In the genomic region with DNA sequence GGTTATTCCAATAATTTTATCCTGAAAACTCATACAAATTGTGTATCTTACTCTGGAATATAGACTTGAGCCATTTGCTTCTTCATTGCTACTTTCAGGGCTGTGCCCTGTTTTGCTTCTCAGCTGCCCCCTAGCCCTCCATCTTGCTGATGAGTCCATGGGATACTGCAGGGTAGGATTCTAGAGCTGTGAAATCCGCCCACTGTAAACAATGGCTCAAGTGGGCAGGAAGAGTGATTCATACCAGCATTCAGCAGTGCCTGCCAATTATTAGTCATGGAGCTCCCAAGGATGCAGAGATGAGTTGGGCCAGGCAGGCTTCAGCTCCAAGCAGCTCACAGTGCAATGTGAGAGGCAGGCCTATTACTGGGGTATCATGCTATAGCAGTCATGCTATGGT, we compare ENCODE assay signal across 15 mouse cellular contexts.
DNase-seq lines count a peak whose midpoint lies in the region; ATAC-seq and TF ChIP-seq lines count a peak whose summit lies in the region.
"Had no signal": no experiment of that assay in that cellular context is flagged by ENCODE, and none has a peak within 500 bp of the region (broad histone marks: within the 10 kb centered on the region; RNA-seq: fewer than 3 reads in every experiment).

No protein-coding gene starts in this region.

- H3K27ac ChIP-seq in midbrain, postnatal 0 days (ENCODE audit: low read depth, low read length): no peak overlapping the region
- H3K27ac ChIP-seq in midbrain, embryonic 10.5 days (replicated peaks): no peak overlapping the region
- no peak overlapping the region for H3K27ac ChIP-seq in heart, embryonic 11.5 days (ENCODE audit: low read depth, low read length)
- H3K27ac ChIP-seq: embryonic facial prominence, embryonic 12.5 days; gastrocnemius, adult 2 months; stomach, embryonic 15.5 days had no signal

- H3K4me2 ChIP-seq in midbrain, postnatal 0 days (ENCODE audit: low read depth, low read length, poor library complexity, severe bottlenecking): no peak overlapping the region
- H3K4me2 ChIP-seq in heart, embryonic 11.5 days: no peak overlapping the region
- H3K4me2 ChIP-seq: embryonic facial prominence, embryonic 12.5 days; heart, embryonic 15.5 days; stomach, embryonic 15.5 days had no signal

- no peak for ATAC-seq in midbrain, postnatal 0 days (ENCODE audit: low FRiP score)
- no peak for ATAC-seq in heart, embryonic 11.5 days (replicated peaks; ENCODE audit: insufficient number of reproducible peaks, low FRiP score, low TSS enrichment)

- WGBS in midbrain, postnatal 0 days: 70% methylated on average over 1 of the region's 1 CpGs
- WGBS in midbrain, embryonic 10.5 days: 68% methylated on average over 1 of the region's 1 CpGs
- WGBS in heart, embryonic 11.5 days (ENCODE audit: insufficient replicate concordance): 66% methylated on average over 1 of the region's 1 CpGs

- H3K27me3 ChIP-seq in midbrain, postnatal 0 days (ENCODE audit: insufficient read depth, low read length): no peaks in the 10 kb centered on the region
- no peaks in the 10 kb centered on the region for H3K27me3 ChIP-seq in midbrain, embryonic 10.5 days (ENCODE audit: low read depth, poor library complexity, severe bottlenecking)
- H3K27me3 ChIP-seq in heart, embryonic 11.5 days (ENCODE audit: control insufficient read depth, insufficient read depth, low read length): no peaks in the 10 kb centered on the region
- H3K27me3 ChIP-seq: CH12.LX; embryonic facial prominence, embryonic 12.5 days; heart, embryonic 15.5 days; stomach, embryonic 15.5 days had no signal

- H3K9ac ChIP-seq in midbrain, postnatal 0 days (replicated peaks; ENCODE audit: low read length, poor library complexity, severe bottlenecking): no peak overlapping the region
- no peak overlapping the region for H3K9ac ChIP-seq in heart, embryonic 11.5 days (ENCODE audit: low read depth, low read length)
- H3K9ac ChIP-seq: embryonic facial prominence, embryonic 12.5 days; heart, embryonic 15.5 days; stomach, embryonic 15.5 days had no signal

- H3K4me1 ChIP-seq in midbrain, postnatal 0 days (ENCODE audit: insufficient read depth, low read length): no peaks in the 10 kb centered on the region
- H3K4me1 ChIP-seq in midbrain, embryonic 10.5 days: no peaks in the 10 kb centered on the region
- no peaks in the 10 kb centered on the region for H3K4me1 ChIP-seq in heart, embryonic 11.5 days (ENCODE audit: control insufficient read depth, insufficient read depth, low read length)
- H3K4me1 ChIP-seq: embryonic facial prominence, embryonic 12.5 days; stomach, embryonic 15.5 days had no signal

- DNase-seq in heart, adult 11 months: peak; percentile 59
- no peak for DNase-seq in heart, postnatal 36 days
- DNase-seq in midbrain, postnatal 0 days (ENCODE audit: low spot score): peak; percentile 45
- DNase-seq in midbrain, embryonic 10.5 days (ENCODE audit: low spot score): no peak
- DNase-seq in adrenal gland, postnatal 14 days: peak; percentile 70
- peak; percentile 23 for DNase-seq in lung, postnatal 4 days
- no peak for DNase-seq in kidney, adult 9 months
- DNase-seq: gastrocnemius, adult 2 months; kidney, adult 11 months had no signal

- no peaks in the 10 kb centered on the region for H3K9me3 ChIP-seq in midbrain, postnatal 0 days (ENCODE audit: low read length)
- H3K9me3 ChIP-seq in midbrain, embryonic 10.5 days (replicated peaks): no peaks in the 10 kb centered on the region
- no peaks in the 10 kb centered on the region for H3K9me3 ChIP-seq in heart, embryonic 11.5 days (replicated peaks; ENCODE audit: control insufficient read depth, low read length)
- H3K9me3 ChIP-seq: embryonic facial prominence, embryonic 12.5 days; heart, embryonic 15.5 days; stomach, embryonic 15.5 days had no signal

- no peak overlapping the region for H3K4me3 ChIP-seq in midbrain, postnatal 0 days (ENCODE audit: low read depth, low read length)
- no peak overlapping the region for H3K4me3 ChIP-seq in midbrain, embryonic 10.5 days
- no peak overlapping the region for H3K4me3 ChIP-seq in heart, embryonic 11.5 days (ENCODE audit: low read depth, low read length)
- H3K4me3 ChIP-seq: embryonic facial prominence, embryonic 12.5 days; gastrocnemius, adult 2 months; heart, embryonic 15.5 days; myocyte; stomach, embryonic 15.5 days had no signal

- H3K36me3 ChIP-seq in midbrain, postnatal 0 days (ENCODE audit: insufficient read depth, low read length): no peaks in the 10 kb centered on the region
- H3K36me3 ChIP-seq in midbrain, embryonic 10.5 days: no peaks in the 10 kb centered on the region
- no peaks in the 10 kb centered on the region for H3K36me3 ChIP-seq in heart, embryonic 11.5 days (ENCODE audit: control insufficient read depth, insufficient read depth, low read length)
- H3K36me3 ChIP-seq: embryonic facial prominence, embryonic 12.5 days; heart, embryonic 15.5 days; stomach, embryonic 15.5 days had no signal

- TF ChIP-seq CTCF in midbrain, postnatal 0 days (IDR thresholded peaks at IDR 0.05): no peak

- intact Hi-C loops in heart, postnatal 36 days (cut with DNase I): no loop called here

Comparison
In these comparisons a context has a peak if more than half of its experiments do, and no peak if none do; other contexts are left out.
1. DNase-seq: peak in heart, adult 11 months (single experiment), midbrain, postnatal 0 days (single experiment), adrenal gland, postnatal 14 days (single experiment) and lung, postnatal 4 days (2 of 2); none in heart, postnatal 36 days (0 of 2), midbrain, embryonic 10.5 days (single experiment) and kidney, adult 9 months (single experiment).